Mouse (Mus musculus) layer of hippocampus, adult 2 months (tissue): ENCODE results near the gene Pygo2. TPM values are rescaled to one million over a fixed set of nuclear protein-coding genes. Genes with fewer than 3 reads are reported as not detected.

Experiments
- DNase-seq, 2 experiments: peaks; one replicate each; pipeline ENCODE4 v3.0.0; 2022; ENCODE audit warnings: low spot score in 2 of 2
- H3K27ac ChIP-seq: fragments of 200-600 bp; 2 replicates; pipeline ENCODE4 v1.8.1; 2022
- H3K4me3 ChIP-seq: fragments of 200-600 bp; 2 replicates; pipeline ENCODE4 v1.8.1; 2022; ENCODE audit warnings: mild to moderate bottlenecking
- CTCF ChIP-seq: fragments of 200-600 bp; conservative IDR thresholded peaks from 2 replicates; pipeline ENCODE4 v1.8.1; 2022; ENCODE audit warnings: antibody characterized with exemption, mild to moderate bottlenecking, moderate library complexity
- total RNA-seq, 2 experiments: library from RNA; stranded (reverse); gene quantifications; 2 replicates each; pipeline ENCODE4 v1.2.3; 2021

Pygo2 gene
- total RNA-seq, 2 experiments from 2014 or later, result 55.5 to 61.9 TPM

DNA sequence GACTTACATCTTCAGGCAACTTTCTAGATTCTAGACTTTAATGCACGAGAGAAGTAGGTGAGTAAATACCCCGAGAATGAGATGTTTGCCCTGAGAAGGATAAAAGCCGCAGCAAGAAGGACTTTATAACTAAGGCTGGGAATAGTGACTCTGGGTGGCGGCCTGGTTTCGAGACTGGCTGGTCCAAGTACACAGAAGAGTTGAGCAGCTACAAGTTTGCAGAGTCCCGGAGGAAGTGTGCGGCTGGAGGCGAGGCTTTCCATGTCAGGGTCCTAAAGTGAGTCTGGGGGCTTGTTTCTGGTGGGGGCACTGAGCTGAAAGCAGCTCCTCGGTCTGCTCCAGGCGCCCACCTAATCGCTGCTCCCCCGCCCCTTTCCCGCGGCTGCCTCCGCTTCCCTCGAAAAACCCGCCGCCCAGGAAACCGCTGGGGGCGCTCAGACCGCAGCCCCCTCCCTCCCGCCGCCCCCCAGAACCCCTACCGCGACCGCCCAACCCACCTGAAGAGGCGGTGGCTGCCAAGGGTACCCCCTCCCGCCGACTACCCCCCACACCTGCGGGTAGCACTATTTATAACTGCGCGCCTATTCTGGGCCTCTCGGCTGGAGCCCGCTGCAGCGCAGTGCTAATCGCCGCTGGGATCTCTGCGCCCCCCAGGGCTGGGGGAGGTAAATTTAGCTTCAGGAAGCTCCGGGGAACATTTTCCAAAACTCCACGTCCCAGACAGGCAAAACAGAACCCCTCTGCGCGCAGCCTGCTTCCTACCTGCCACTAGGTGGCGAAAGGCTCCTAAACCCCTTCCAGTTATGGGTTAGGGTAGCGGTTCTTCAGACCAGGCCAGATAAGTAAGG is 34.0 kb upstream of the Pygo2 start:
- Histone ChIP-seq H3K4me3 (peak overlapping the region; percentile 70), H3K27ac (peak overlapping the region; percentile 19; the same call in 1 of the 2 replicates)
- TF ChIP-seq CTCF, result peak; percentile 88
- DNase-seq, result peak in 1 of 2 experiments; percentile 44

DNA sequence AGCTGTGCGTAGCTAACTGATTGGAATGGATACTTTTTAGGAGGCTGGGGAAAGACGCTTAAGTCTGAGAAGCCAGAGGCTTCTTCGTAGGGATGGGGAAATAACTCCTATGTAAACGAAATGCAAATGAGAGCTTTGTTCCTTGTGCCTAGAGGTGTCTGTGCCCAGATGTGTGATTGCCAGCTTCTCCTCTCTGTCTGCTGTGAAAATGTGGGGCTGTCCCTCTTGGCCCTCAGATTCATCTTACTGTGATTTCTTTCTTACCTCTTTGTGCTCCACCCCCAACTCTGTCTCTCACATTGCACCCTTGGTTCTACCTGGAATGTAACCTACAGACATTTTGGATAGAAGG is 33.4 kb upstream of the Pygo2 start:
- Histone ChIP-seq H3K4me3 (peak overlapping the region; percentile 70), H3K27ac (0 out of 2 replicates have a peak overlapping the region, but pooled peaks have one; percentile 19)
- no peak for DNase-seq
- no peak for TF ChIP-seq CTCF

DNA sequence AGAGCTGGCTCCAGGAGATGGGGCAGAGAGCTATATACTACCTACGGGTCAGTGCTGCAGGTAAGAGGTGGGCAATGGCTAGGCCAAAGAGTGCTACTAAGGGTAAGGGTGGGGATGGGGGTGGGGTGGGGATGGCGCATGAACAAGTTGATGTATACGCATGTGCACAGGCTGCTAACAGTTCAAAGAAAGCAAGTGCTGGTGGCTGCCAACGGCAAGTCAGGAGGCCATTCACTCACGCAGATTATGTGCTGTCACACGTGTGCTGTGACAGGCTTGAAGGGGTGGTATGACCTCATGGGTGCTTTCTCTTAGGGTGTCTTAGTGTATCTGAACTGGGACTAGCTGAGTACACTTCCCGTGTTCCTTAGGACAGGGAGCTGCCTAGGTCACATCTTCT is 28.7 kb upstream of the Pygo2 start:
- no peak for TF ChIP-seq CTCF
- no peak for DNase-seq
- Histone ChIP-seq H3K4me3 (no peak overlapping the region), H3K27ac (no peak overlapping the region)

DNA sequence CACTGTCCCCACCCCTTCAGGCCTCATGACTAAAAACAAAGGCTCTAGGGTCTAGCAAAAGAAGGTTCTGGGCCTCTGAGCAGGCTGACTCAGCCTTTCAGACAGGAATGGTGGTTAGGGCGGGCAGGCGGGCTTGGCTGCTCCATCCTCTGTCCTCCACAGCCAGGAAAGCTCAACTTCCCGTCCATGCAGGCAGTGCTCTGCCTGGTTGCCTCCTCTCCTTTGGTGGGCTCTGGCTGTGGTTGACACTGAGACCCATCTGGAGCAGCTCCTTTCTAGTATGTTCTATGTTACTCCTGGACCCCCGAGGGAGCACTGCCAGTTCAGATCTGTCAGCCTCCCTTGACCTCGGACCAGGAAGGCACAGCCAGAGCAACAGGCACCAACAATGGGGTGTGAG is 27.3 kb upstream of the Pygo2 start, which contains the start of gene Lenep:
TSS of gene Lenep (minus strand) at position 101 of the 400 bp plus-strand sequence.
- DNase-seq, result no peak
- H3K27ac ChIP-seq, result no peak within 1 kb of the TSS
- TF ChIP-seq CTCF, result no peak
- no peak within 1 kb of the TSS for H3K4me3 ChIP-seq

DNA sequence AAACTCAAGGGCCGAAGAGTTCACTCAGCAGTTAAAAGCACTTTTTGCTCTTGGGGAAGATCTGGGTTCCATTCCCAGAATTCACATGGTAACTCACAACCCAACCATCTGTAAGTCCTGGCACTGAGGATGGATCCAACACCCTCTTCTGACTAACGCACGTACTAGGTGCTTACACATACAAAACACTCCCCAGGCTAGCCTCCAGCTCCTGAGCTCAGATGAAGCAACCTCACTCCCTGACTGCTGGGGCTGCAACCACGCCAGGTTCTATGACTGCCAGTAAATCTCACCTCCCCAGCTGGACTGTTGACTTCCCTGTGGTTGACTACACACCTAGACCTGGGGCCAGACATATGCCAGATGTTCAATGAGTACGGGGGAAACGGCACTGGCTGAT is 23.1 kb upstream of the Pygo2 start:
- DNase-seq, result no peak
- Histone ChIP-seq H3K4me3 (no peak overlapping the region), H3K27ac (peak overlapping the region; percentile 14; the same call in 1 of the 2 replicates)
- TF ChIP-seq CTCF, result no peak

DNA sequence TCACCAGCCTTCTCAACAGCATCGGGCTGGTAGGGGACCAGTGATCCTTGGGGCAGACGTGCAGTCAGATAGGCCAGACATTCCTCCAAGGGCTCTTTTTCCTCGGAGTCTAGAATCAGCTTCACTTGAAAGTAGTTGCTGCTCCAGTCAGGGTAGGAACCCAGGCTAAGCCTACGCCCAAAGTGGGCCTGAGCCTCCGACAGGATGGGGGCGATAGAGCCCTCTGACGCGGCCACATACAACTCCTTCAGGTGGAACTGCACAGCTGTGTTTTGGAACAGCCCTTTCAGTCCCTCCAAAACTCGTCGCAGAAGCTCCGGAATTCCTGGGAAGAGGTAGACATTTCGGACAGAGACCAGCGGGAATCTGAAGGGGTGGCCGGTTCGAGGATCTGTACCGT is 21.6 kb upstream of the Pygo2 start:
- no peak for TF ChIP-seq CTCF
- DNase-seq, result no peak
- Histone ChIP-seq H3K27ac (no peak overlapping the region), H3K4me3 (no peak overlapping the region)

DNA sequence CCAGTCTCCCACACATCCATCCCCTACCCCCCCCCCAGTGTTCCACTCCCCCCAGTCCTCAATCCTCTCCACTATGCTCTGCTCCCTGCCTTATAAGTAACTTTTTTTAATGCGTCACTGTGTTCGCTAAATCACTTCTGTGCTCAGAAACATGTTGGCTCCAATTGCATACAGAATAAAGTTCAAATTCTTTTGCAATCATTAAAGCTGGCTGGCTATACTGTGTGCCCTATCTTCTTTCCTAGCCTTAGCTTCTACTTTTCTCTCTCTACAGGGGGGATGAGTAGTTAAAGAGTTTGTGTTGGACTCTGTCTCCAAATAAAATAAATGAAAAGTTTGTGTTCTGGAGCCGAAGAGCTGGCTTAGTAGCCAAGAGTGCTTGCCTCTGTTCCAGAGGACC is 20.3 kb upstream of the Pygo2 start:
- DNase-seq, result no peak
- TF ChIP-seq CTCF, result no peak
- Histone ChIP-seq H3K27ac (no peak overlapping the region), H3K4me3 (no peak overlapping the region)

DNA sequence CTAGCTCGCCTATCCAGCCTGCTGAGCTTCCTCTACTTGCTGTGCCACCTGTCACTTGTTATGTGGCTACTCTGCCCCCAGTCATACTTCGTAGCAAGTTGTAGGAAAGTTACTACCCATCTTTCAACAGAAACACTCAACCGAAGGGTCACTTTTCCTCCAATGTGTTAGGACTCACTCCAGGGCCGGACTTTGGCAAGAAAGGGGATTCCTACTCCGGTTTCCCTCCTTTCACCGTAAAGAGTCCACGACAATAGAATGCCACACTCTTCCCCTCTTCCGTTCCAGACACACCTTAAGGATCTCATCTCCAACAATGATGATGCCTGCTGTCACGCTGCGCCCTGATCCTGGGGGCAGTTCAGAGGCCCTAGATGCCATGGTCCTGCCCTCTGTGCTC is 19.1 kb upstream of the Pygo2 start:
- no peak for DNase-seq
- TF ChIP-seq CTCF, result no peak
- Histone ChIP-seq H3K27ac (no peak overlapping the region), H3K4me3 (peak overlapping the region; percentile 56)

DNA sequence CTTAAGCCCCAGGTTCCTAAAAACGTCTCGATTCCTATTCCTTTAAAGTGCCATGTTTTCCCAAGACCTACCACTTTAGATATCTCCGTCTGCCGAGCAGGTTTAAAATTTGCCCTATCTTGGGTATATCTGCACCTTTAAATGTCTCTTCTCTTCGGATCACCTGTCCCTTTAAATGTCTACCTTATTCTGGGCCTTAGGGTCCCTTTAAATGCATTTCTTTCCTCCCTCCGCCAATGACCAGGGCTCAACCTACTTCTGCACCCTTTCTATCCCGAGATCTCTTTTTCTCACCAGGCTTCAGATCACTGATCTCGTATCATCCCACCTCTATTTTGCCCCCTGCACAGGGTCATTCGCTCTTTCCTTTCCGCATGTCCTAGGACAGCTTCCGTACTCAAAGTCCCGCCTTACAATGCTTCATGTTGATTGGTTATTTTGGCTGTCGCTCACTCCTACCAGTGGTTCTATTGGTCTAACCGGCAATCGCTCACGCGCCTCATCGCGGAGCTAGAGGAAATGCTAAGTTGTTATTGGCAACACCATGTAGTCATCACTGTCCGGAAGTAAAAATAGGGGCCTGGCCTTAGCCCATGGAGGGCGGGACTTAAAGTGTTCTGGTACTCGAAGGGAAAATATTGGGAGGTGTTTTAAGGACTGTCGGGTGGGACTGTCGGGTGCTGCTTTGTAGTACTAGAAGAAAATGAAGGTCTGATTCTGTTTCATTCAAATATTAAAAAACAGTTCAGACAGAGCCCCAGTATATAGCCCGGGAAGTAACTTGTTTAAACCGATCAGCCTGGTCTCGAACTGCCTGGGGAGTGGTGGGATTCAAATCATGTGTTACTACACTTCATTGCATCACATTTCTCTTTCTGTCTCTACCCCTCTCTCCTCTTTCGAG is 18.3 kb upstream of the Pygo2 start, which contains the start of gene Flad1:
TSS of gene Flad1 (minus strand) at position 381 of the 904 bp plus-strand sequence.
- Histone ChIP-seq H3K27ac (peak within 1 kb of the TSS; percentile 89), H3K4me3 (peak within 1 kb of the TSS; percentile 56)
- no peak for TF ChIP-seq CTCF
- DNase-seq, result peak; percentile 99

DNA sequence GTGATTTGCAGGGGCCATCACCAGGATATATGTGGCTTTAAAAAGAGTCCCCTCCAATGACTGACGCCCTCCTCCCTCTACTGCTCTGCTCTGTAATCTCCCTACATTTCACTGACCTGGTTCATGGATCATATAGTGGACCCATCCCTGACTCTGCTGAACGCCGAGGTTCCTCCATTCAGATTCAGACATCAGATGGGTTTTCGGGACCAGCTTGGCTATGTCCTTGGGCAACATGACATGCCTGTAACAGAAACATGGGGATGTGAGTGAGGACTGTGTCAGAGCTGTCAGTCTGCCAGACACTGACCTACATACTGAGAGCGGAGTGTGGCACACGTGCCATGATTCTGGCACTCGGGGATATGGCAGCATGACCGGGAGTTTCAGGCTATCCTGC is 13.9 kb upstream of the Pygo2 start:
- Histone ChIP-seq H3K27ac (no peak overlapping the region), H3K4me3 (no peak overlapping the region)
- no peak for TF ChIP-seq CTCF
- no peak for DNase-seq

DNA sequence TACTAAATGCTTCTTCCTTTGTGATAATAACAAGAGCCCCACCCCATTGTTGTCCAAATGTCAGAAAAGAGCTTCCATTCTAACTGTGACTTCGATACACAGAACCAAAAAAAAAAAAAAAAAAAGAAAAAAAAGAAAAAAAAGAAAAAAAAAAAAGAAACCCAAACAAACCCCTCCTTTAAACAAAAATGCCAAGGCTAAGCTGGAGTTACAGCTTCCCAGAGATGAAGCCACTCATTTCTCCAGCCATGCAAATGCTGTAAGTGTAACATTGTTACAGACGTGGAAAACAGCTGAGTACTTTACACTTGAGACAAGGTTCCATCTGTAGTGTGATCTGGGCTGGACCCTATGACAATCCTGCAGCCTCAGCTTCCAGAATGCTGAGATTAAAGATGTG is 12.9 kb upstream of the Pygo2 start:
- no peak overlapping the region for H3K27ac ChIP-seq
- no peak for DNase-seq
- TF ChIP-seq CTCF, result no peak
- H3K4me3 ChIP-seq, result no peak overlapping the region

DNA sequence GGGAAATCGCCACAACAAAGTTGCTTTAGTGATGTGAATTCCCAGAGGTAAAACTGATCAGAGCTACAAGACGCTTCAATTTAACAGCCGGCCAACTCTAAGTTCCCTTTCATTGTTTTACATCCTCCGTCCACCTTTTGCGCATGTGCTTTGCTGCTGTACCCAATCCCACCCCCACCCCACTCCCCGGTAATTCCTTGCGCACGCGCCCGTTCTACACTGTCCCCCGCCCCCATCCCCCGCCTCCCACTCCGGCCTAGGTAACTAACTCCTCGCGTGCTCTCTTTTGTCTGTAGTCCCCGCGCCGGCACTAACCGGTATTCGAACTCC is 12.2 kb upstream of the Pygo2 start:
- Histone ChIP-seq H3K4me3 (peak overlapping the region; percentile 82), H3K27ac (no peak overlapping the region)
- no peak for DNase-seq
- TF ChIP-seq CTCF, result no peak

DNA sequence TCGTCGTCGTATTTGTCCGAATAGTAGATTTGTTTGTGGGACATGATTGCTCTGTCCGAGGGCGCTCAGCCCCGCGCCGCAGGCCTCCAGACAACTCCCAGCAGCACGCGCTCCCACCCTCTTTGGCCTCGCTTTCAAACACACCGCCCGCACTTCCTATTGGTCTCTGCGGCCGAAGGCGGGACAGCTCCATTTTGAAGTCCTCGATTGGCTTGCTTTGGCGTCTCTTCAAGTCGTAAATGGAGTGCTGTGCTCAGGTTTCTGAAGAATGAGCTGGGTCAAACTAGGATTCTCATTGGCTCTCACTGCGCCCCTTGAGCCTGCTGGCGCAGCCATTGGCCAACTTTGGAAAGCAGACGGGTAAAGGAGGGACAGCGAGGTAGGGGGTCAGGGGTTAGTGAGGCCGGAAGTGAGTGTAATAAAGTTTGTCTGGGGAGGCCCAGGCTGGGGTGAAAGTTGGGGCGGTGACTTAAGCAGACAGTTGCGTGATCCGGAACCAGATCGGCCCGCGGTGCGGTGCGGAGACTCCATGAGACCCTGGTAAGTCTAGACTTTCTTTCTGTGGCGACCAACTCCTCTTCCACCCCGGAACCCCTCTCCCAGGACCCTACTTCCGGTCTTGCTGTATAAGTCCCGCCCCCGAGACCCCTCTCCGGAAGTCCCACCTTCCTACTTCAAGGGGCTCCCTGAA is 11.7 kb upstream of the Pygo2 start, which contains the start of the genes Cks1b and Shc1:
TSS of gene Cks1b (minus strand) at position 214 of the 691 bp plus-strand sequence.
TSS of gene Shc1 (plus strand) at position 274 of the 691 bp plus-strand sequence.
- peak within 1 kb of the TSS; percentile 87 for H3K27ac ChIP-seq
- TF ChIP-seq CTCF, result 0 out of 2 replicates have a peak, but pooled peaks have one; percentile 21
- DNase-seq, result peak; percentile 87 to 96
- H3K4me3 ChIP-seq, result peak within 1 kb of the TSS; percentile 82
